Mouse (Mus musculus): ENCODE measurements at regions not wholly inside any gene's neighbourhood (a gene's known extent, or its start where the extent isn't known, plus 50 kb on each side); places are given as distances from the start of the nearest gene placed in this dataset.

- TF ChIP-seq CTCF (IDR thresholded peaks at IDR 0.05; ENCODE audit: extremely low read depth, insufficient read depth, insufficient read length, insufficient replicate concordance) (no peak), POLR2A (IDR thresholded peaks at IDR 0.05; ENCODE audit: low read depth, low read length) (no peak)
Observed at GRCm38 (mm10) chr15:62128546-62129212, 1205.9 kb upstream of the A1bg start.

Data from spleen, adult 2 months (tissue).